ENCODE assay signal across 23 mouse cellular contexts in the genomic region with DNA sequence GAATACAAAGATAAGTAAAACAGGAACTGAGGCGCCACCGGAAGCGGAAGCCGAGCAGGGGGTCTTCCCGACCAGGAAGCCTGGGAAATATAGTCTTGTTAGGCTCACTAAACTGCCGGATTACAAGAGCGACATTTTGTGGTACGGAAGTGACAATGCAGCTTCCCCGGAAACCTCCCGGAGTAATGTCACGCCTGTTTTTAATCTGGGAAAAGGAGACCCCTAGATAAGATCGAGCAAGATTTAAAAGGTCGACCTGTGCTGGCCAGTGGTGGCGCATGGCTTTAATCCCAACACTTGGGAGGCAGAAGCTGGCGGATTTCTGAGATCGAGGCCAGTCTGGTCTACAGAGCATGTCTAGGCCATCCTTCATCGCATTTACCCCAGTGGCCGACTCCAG.
"Had no signal": no experiment of that assay in that cellular context is flagged by ENCODE, and none has a peak within 500 bp of the region (broad histone marks: within the 10 kb centered on the region; RNA-seq: fewer than 3 reads in every experiment).

No protein-coding gene starts in this region.

- H3K4me2 ChIP-seq: limb, embryonic 12.5 days; limb, embryonic 15.5 days; liver, embryonic 11.5 days; lung, embryonic 14.5 days; midbrain, embryonic 12.5 days; midbrain, embryonic 15.5 days; neural tube, embryonic 12.5 days; neural tube, embryonic 15.5 days had no signal

- H3K9ac ChIP-seq: limb, embryonic 12.5 days; limb, embryonic 15.5 days; liver, embryonic 14.5 days; liver, postnatal 0 days; lung, embryonic 14.5 days; midbrain, embryonic 12.5 days; midbrain, embryonic 15.5 days; neural tube, embryonic 12.5 days; neural tube, embryonic 15.5 days had no signal

- H3K9me3 ChIP-seq: limb, embryonic 12.5 days; limb, embryonic 15.5 days; midbrain, embryonic 12.5 days; midbrain, embryonic 15.5 days; neural tube, embryonic 12.5 days; neural tube, embryonic 15.5 days had no signal

- H3K36me3 ChIP-seq: limb, embryonic 12.5 days; limb, embryonic 15.5 days; midbrain, embryonic 12.5 days; midbrain, embryonic 15.5 days; neural tube, embryonic 12.5 days; neural tube, embryonic 15.5 days had no signal

- H3K27me3 ChIP-seq: limb, embryonic 12.5 days; midbrain, embryonic 15.5 days; neural tube, embryonic 12.5 days; neural tube, embryonic 15.5 days had no signal

- H3K4me3 ChIP-seq: limb, embryonic 12.5 days; limb, embryonic 15.5 days; midbrain, embryonic 12.5 days; midbrain, embryonic 15.5 days; neural tube, embryonic 12.5 days; neural tube, embryonic 15.5 days had no signal

- ATAC-seq: liver, postnatal 0 days; lung, postnatal 0 days; midbrain, embryonic 15.5 days had no signal

- H3K27ac ChIP-seq: kidney, postnatal 0 days; limb, embryonic 12.5 days; limb, embryonic 15.5 days; liver, embryonic 14.5 days; macrophage; midbrain, embryonic 12.5 days; midbrain, embryonic 15.5 days; neural tube, embryonic 12.5 days; neural tube, embryonic 15.5 days; stomach, postnatal 0 days had no signal

- H3K4me1 ChIP-seq: limb, embryonic 12.5 days; limb, embryonic 15.5 days had no signal

- DNase-seq: kidney, adult 18-20 months; kidney, postnatal 25 days; left cerebral cortex, postnatal 4 days; liver, postnatal 0 days; lung, embryonic 14.5 days; right cerebral cortex, adult 18-20 months; right cerebral cortex, postnatal 14 days; right cerebral cortex, postnatal 4 days; thymus, adult 2 months; thymus, postnatal 14 days; thymus, postnatal 4 days had no signal
